15 mouse cellular contexts compared by ENCODE assay signal in the genomic region with DNA sequence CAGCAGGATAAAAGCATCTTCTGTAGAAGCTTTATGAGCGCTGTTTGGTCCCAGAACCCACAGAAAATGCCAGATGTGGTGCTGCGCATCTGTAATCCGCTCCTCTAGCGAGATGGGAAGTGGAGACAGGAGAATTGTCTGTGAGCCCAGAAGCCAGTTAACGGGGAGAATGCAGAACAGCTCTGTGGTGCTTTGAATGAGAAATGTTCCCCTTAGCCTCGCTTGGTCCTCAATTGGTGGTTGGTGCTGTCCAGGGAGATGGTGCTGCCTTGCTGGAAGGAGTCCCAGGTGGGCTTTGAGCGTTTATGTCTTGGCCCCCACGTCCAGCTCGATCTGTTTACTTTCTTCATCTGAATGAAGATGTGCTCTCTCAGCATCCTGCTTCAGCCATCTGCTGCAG.
"Had no signal": no experiment of that assay in that cellular context is flagged by ENCODE, and none has a peak within 500 bp of the region (broad histone marks: within the 10 kb centered on the region; RNA-seq: fewer than 3 reads in every experiment).

No protein-coding gene starts in this region.

- ATAC-seq: intestine, embryonic 16.5 days; midbrain, embryonic 15.5 days had no signal

- H3K4me2 ChIP-seq: liver, embryonic 13.5 days; midbrain, embryonic 11.5 days; midbrain, embryonic 15.5 days had no signal

- H3K27ac ChIP-seq: left cerebral cortex, adult 2 months; liver, embryonic 13.5 days; midbrain, embryonic 15.5 days had no signal

- DNase-seq: kidney, adult 18-20 months; kidney, adult 9 months; kidney, postnatal 14 days; kidney, postnatal 4 days; layer of hippocampus, postnatal 36 days; liver, embryonic 13.5 days; lung, adult 2 months; lung, postnatal 14 days; lung, postnatal 4 days; thymus, postnatal 25 days had no signal

- H3K9me3 ChIP-seq: liver, embryonic 13.5 days; midbrain, embryonic 15.5 days had no signal

- H3K9ac ChIP-seq: liver, embryonic 13.5 days; midbrain, embryonic 15.5 days had no signal

- H3K4me3 ChIP-seq: left cerebral cortex, adult 2 months; liver, embryonic 13.5 days; midbrain, embryonic 15.5 days; myocyte had no signal

- H3K4me1 ChIP-seq: liver, embryonic 13.5 days; midbrain, embryonic 15.5 days had no signal

- H3K27me3 ChIP-seq: liver, embryonic 13.5 days; midbrain, embryonic 15.5 days had no signal
